Mouse (Mus musculus) forebrain, embryonic 16.5 days (tissue): Measurements from ENCODE around the gene Mtln. TPM values are rescaled to one million over a fixed set of nuclear protein-coding genes. Genes with fewer than 3 reads are reported as not detected.

ENCODE experiments used
- ATAC-seq: fragments of 200-750 bp; cut with Nextera tagmentation; 2 replicates; pipeline ENCODE4 v1.8.0; 2017; ENCODE audit warnings: mild to moderate bottlenecking, moderate library complexity
- H3K27ac ChIP-seq: fragments of 300-500 bp; sonication (generic); 2 replicates; pipeline ENCODE4 v1.5.1; 2014; ENCODE audit warnings: low read length, control low read depth
- H3K27me3 ChIP-seq: fragments of 300-500 bp; sonication (generic); replicated peaks from 2 replicates; pipeline ENCODE4 v1.6.1; 2014; ENCODE audit warnings: low read length; ENCODE audit not compliant: control insufficient read depth, insufficient read depth
- H3K36me3 ChIP-seq: fragments of 300-500 bp; sonication (generic); 2 replicates; pipeline ENCODE4 v1.6.1; 2014; ENCODE audit not compliant: control insufficient read depth, insufficient read depth
- H3K4me1 ChIP-seq: fragments of 300-500 bp; sonication (generic); replicated peaks from 2 replicates; pipeline ENCODE4 v1.6.1; 2014; ENCODE audit warnings: low read length; ENCODE audit not compliant: control insufficient read depth, insufficient read depth
- H3K4me2 ChIP-seq: fragments of 300-500 bp; sonication (generic); 2 replicates; pipeline ENCODE4 v1.6.1; 2014; ENCODE audit warnings: mild to moderate bottlenecking, low read length, control low read depth
- H3K4me3 ChIP-seq: fragments of 300-500 bp; sonication (generic); replicated peaks from 2 replicates; pipeline ENCODE4 v1.5.1; 2014; ENCODE audit warnings: mild to moderate bottlenecking, low read length, control low read depth
- H3K9ac ChIP-seq: fragments of 300-500 bp; sonication (generic); replicated peaks from 2 replicates; pipeline ENCODE4 v1.6.1; 2014; ENCODE audit warnings: low read depth, low read length, control low read depth
- H3K9me3 ChIP-seq: fragments of 300-500 bp; sonication (generic); 2 replicates; pipeline ENCODE4 v1.6.1; 2016; ENCODE audit warnings: low read length; ENCODE audit not compliant: control insufficient read depth
- WGBS: fragments of 180-500 bp; shearing (Covaris S2); extraction: QIAGEN DNeasy Blood & Tissue Kit; methylation state at CpG from one replicate; pipeline ENCODE4 v1.1.7; 2014; 5-methylcytosine and 5-hydroxymethylcytosine counted together
- polyA plus RNA-seq: library from polyadenylated mRNA; unstranded; fragments of >200 nt; fragmentation: Nextera tagmentation; extraction: Ambion mirVana; gene quantifications from 2 replicates; pipeline ENCODE4 v1.2.1, GENCODE M21; 2015

Gene Mtln
- polyA plus RNA-seq, 1 experiment from 2014 or later = 30.1 TPM

GRCm38 (mm10) chr2:127760014-127760413 lies 32.3 kb downstream of the Mtln start:
- no peak overlapping the region for H3K4me3 ChIP-seq
- 93% methylated on average over 6 of the region's 6 CpGs for WGBS
- peaks cover 7% of the 10 kb centered on the region for H3K36me3 ChIP-seq
- H3K27me3 ChIP-seq = no peaks in the 10 kb centered on the region
- ATAC-seq = no peak
- no peak overlapping the region for H3K4me2 ChIP-seq
- H3K9me3 ChIP-seq = no peaks in the 10 kb centered on the region
- no peak overlapping the region for H3K9ac ChIP-seq
- H3K27ac ChIP-seq = no peak overlapping the region
- peaks cover 3% of the 10 kb centered on the region for H3K4me1 ChIP-seq

GRCm38 (mm10) chr2:127759157-127759880 lies 33.0 kb downstream of the Mtln start:
- no peaks in the 10 kb centered on the region for H3K9me3 ChIP-seq
- no peak overlapping the region for H3K4me2 ChIP-seq
- WGBS = 87% methylated on average over 5 of the region's 5 CpGs
- H3K9ac ChIP-seq = no peak overlapping the region
- no peaks in the 10 kb centered on the region for H3K27me3 ChIP-seq
- no peak for ATAC-seq
- peaks cover 7% of the 10 kb centered on the region for H3K36me3 ChIP-seq
- H3K27ac ChIP-seq = no peak overlapping the region
- H3K4me1 ChIP-seq = peaks cover 3% of the 10 kb centered on the region
- H3K4me3 ChIP-seq = no peak overlapping the region

- peak overlapping the region; percentile 3; the same call in 1 of the 2 replicates for H3K27ac ChIP-seq
- peaks cover 4% of the 10 kb centered on the region for H3K36me3 ChIP-seq
- H3K27me3 ChIP-seq = no peaks in the 10 kb centered on the region
- WGBS = 38% methylated on average over 8 of the region's 8 CpGs
- peaks cover 7% of the 10 kb centered on the region for H3K4me1 ChIP-seq
- H3K4me2 ChIP-seq = no peak overlapping the region
- no peaks in the 10 kb centered on the region for H3K9me3 ChIP-seq
- H3K9ac ChIP-seq = no peak overlapping the region
- no peak overlapping the region for H3K4me3 ChIP-seq
- ATAC-seq = peak; percentile 87
Observed at GRCm38 (mm10) chr2:127757171-127757570, 35.1 kb downstream of the Mtln start.

- Histone ChIP-seq H3K9ac (no peak overlapping the region), H3K27ac (no peak overlapping the region), H3K4me2 (no peak overlapping the region), H3K9me3 (no peaks in the 10 kb centered on the region), H3K4me3 (no peak overlapping the region), H3K27me3 (no peaks in the 10 kb centered on the region), H3K4me1 (peaks cover 7% of the 10 kb centered on the region), H3K36me3 (no peaks in the 10 kb centered on the region)
- 90% methylated on average over 4 of the region's 4 CpGs for WGBS
- ATAC-seq = peak; percentile 36
Observed at GRCm38 (mm10) chr2:127754113-127754512, 38.2 kb downstream of the Mtln start.

- ATAC-seq = no peak
- H3K4me2 ChIP-seq = no peak overlapping the region
- WGBS = 79% methylated on average over 11 of the region's 11 CpGs
Observed at GRCm38 (mm10) chr2:127751849-127752610, 40.3 kb downstream of the Mtln start.

GRCm38 (mm10) chr2:127749376-127749775 lies 42.9 kb downstream of the Mtln start:
- H3K9ac ChIP-seq = no peak overlapping the region

More at GRCm38 (mm10) chr2:127751849-127752610, 40.3 kb downstream of the Mtln start:
- Histone ChIP-seq H3K36me3 (no peaks in the 10 kb centered on the region), H3K27ac (no peak overlapping the region), H3K4me3 (no peak overlapping the region), H3K9me3 (no peaks in the 10 kb centered on the region), H3K27me3 (no peaks in the 10 kb centered on the region), H3K9ac (no peak overlapping the region), H3K4me1 (peaks cover 4% of the 10 kb centered on the region)

GRCm38 (mm10) chr2:127748316-127748715 lies 44.0 kb downstream of the Mtln start:
- Histone ChIP-seq H3K4me3 (no peak overlapping the region), H3K4me2 (no peak overlapping the region), H3K27ac (no peak overlapping the region), H3K27me3 (no peaks in the 10 kb centered on the region), H3K9ac (no peak overlapping the region), H3K9me3 (no peaks in the 10 kb centered on the region), H3K36me3 (no peaks in the 10 kb centered on the region), H3K4me1 (no peaks in the 10 kb centered on the region)
- no peak for ATAC-seq
- 52% methylated on average over 7 of the region's 7 CpGs for WGBS

More at GRCm38 (mm10) chr2:127749376-127749775, 42.9 kb downstream of the Mtln start:
- no peak overlapping the region for H3K4me3 ChIP-seq
- H3K4me1 ChIP-seq = 0 out of 2 replicates have a peak, but pooled peaks cover 3% of the 10 kb centered on the region
- H3K27ac ChIP-seq = no peak overlapping the region
- no peaks in the 10 kb centered on the region for H3K36me3 ChIP-seq
- H3K27me3 ChIP-seq = no peaks in the 10 kb centered on the region
- H3K9me3 ChIP-seq = no peaks in the 10 kb centered on the region
- 50% methylated on average over 1 of the region's 1 CpGs for WGBS
- no peak overlapping the region for H3K4me2 ChIP-seq
- no peak for ATAC-seq

GRCm38 (mm10) chr2:127742637-127743036 lies 49.7 kb downstream of the Mtln start:
- H3K9me3 ChIP-seq = no peaks in the 10 kb centered on the region
- H3K9ac ChIP-seq = no peak overlapping the region
- H3K27me3 ChIP-seq = no peaks in the 10 kb centered on the region
- no peaks in the 10 kb centered on the region for H3K36me3 ChIP-seq
- H3K4me2 ChIP-seq = no peak overlapping the region
- ATAC-seq = no peak
- H3K27ac ChIP-seq = no peak overlapping the region
- no peaks in the 10 kb centered on the region for H3K4me1 ChIP-seq
- no peak overlapping the region for H3K4me3 ChIP-seq
- WGBS = 88% methylated on average over 3 of the region's 3 CpGs
